Mouse (Mus musculus): Measurements from ENCODE around the gene Nmu.

Gene Nmu

DNA sequence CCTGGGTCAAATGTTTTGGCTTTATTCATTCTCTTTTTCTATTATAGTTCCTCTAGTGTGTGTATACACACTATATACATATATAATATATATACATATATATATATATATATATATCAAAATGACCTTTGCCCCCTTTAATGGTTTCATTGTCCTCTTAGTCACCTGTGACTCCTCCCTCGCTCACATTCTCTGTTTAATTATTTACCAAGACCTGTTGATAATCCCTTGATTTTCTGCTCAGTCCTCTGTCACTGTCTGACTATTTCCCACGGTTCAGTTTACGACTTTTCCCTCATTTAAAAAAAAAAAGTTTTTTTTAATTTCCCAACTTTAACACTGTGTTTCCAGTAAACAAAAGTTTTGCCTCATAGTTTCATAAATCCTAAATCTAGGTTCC lies 57.3 kb downstream of the Nmu start:
- DNase-seq = no peak

DNA sequence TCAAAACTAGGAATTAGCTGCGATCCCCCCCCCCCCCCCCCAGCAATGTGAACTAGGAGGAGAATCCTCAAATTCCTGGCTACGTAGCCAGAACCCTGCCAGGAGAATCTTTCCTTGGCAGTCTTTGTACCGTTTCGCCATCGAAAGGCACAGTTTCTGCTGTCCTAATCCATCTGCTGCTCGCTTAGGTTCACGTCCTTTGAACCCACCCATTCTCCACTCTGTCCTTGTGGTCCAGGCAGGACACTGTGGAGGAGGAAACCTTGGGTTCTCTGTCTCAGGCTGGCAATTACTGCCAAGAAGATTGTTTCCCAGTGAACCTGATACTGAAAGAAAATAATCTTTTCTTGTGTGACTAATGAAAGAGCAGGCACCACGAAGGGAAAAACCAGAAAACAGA lies 58.0 kb downstream of the Nmu start:
- peak; percentile 35 to 48 for DNase-seq

DNA sequence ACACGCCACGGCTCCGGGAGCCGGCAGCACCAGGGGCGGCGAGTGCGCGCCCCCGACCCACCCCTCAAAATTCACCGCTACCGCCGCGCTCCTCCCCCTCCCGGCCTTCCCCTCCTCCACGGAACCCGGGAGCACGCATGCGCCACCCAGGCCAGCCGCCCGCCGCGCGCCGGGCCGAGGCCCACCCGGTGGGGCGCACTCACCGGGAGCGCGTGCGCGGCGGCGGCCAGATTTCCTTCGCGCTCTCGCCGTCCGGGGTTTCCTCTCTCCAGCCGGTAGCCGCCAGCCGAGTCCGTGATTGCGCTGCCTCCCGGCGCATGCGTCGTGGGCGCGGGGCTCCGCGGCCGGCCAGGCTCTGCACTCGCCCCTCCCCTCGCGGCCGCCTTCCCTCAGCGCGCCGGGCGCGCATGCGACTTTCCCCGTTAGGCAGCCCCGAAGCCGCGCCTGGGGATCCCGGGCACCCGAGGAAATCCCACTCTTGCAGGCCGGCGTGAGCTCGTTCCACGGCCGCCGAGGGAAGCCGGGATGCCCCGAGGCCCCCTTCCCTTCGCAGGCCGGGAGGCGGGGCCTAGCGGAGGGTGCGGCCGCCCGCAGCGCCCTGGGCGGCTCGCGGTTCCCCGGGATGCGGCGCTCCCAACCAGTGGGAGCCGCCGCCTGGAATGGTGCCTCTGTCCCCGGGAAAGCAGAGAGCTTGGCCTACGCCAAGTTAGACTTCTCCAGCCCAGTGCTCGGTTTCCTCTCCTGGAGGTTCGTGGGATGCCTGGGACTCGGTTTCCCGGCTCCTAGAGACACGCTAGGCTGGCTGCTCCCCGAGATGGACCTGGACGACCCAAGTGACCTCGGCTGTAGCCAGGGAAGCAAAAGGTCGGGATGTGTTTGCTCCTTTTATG lies 58.9 kb downstream of the Nmu start, which contains the start of gene Clock:
Clock (minus strand) TSS at position 341 of the 890 bp plus-strand sequence.
- peak; percentile 93 to 95 for DNase-seq

DNA sequence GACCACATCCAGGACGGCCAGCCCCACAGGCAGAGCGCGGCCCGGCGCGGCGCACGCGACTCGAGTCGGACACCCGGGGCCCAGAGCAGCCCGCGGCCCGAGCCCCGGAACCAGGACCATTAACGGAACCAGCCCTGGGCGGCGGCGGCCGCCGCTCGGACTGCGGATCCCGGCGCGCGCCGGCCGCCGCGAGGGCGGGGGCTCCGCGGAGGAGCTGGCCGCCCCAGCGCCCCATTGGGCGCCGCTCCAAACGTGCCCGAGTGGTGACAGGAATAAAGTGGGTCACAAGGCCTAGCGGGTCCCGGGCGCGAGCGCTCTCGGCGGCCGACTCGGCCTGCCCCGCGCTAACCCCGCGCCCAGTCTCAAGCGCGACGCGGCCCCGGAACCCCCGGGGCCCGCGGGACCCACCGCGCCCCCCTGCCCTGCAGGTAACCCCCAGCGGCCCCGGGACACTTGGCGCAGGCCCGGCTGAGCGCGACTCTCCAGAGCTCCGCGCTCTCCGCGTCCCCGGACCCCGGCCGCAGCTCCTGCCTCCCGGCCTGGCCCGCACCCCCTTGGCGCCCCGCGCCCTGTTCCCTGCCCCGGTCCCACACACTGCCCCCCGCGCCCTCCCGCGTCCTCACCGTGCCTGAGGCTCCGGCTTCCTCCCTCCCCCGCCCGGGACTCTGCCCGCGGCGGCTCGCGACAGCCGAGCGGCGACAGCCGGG lies 59.7 kb downstream of the Nmu start:
- DNase-seq = peak; percentile 94 to 95

DNA sequence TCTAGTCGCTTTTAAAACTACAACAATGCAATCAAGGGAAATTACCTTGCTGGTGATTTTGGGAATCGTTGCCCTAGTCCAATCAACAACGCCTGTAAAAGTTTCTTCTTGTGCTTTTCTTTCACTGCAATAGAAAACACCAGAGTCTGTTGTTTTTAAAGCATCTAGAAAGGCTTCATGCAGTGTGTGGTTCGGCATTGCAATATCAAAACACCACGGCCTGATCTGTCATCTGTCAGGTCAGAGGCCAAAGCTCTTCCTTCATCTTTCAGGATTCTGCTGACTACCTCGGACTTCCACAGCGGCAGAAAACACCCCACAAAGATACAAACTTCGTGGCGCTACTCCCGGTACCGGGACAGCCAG lies 60.2 kb downstream of the Nmu start:
- no peak for DNase-seq

DNA sequence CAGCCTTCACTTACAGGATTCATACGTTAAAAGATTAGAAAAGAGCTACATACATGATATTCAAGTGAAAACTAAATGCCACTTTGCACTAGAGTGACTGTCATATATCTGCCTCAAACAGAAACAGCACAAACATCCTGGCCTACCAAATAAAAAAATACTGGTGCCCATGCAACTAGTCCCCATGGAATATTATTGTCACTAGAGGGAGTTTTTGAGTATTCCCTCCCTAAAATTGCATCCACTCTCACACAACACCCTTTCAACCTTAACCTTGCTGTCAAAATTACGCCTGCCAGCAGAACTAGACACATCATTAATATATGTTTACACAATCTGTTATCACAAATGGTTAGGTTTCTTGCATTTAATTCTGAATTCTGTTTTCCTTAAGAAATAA lies 61.6 kb downstream of the Nmu start:
- no peak for DNase-seq

DNA sequence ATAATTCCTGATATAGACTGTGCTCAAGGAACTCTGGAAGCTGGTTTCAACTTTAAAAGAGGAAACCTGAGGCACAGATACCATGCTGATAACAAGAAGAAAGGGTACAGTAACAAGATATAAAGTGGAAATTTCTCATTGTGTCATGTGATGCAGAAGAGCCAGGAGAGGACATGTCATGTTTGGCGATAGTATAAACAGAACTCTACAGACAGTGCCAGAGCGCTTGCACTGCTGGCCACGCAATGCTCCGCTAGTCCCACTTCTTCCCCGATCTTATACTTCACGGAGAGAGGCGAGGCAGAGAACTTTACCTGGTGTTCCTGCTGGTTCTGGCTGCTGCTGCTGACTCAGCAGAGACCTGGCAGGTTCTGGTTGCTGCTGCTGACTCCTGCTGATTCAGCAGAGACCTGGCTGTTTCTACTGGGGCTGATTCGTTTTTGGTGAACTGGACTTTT lies 74.3 kb downstream of the Nmu start:
- peak in 1 of 2 experiments; percentile 18 for DNase-seq

DNA sequence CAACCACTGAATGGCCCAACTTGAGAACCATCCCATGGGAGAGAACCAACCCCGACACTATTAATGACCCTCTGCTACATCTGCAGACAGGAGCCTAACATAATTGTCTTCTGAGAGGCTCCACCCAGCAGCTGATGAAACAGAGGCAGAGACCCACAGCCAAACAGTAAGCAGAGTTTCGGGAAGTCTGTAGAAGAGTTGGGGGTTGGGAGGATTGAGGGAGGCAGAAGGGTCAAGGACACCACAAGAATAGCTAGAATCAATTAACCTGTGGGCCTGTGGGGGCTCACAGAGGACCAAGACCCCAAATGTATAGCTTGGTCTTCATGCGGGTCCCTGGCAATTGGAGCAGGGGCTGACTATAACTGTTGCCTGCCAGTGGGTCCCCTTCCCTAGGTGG lies 75.3 kb downstream of the Nmu start:
- no peak for DNase-seq

DNA sequence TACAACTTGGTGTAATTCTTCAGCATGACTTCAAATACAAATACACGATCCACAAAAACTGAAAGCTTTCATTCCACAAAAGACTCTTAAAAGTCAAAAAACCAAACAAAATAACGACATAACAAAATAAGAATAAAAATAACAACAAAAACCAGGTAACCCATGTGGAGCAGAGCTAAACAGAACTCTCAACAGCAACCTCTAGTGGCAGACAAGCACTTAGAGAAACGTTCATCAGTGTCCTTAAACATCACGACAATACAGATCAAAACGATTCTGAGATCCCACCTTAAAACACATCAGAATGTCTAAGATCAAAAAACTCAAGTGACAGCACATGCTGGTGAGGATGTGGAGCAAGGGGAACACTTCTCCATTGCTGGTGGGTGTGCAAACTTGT lies 76.5 kb downstream of the Nmu start:
- DNase-seq = no peak

DNA sequence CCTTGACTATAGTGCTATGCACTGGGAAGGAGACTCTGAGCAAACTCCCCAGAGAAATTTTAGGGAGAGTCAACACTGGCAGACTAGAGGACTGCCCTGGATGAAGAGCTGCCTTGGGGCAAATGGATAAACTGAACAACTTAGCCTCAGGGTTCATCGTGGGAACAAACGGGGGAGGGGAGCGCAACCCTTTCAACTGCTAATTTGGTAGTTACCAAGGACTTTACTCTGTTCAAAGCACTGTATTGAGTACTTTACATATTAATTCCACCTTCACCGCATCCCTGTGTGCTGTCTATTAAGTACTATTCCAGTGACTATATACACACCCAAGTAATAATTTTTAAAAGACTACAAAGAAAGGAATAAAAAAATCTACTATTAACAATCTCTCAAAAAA lies 77.9 kb downstream of the Nmu start:
- DNase-seq = no peak

DNA sequence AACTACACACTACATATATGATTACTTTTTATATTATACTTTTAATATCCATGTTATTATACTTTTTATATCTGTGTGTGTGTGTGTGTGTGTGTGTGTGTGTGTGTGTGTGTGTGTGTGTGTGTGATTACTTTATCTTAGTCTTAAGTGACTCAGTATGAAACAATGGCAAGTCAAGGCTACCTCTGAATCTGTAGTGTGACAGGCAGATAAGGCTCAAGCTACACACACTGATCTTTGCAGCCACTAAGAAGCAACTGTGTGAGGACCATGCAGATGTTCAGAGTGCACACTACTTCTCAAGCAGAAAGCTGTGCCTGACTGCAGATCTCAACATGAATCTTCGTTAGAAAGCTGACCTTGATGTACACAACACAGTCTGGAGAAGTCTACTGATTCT lies 79.7 kb downstream of the Nmu start:
- no peak for DNase-seq
